Mouse (Mus musculus): Measurements from ENCODE around the gene Lrp11. TPM values are rescaled to one million over a fixed set of nuclear protein-coding genes. Genes with fewer than 3 reads are reported as not detected.
A peak's percentile ranks its signal among the peaks of the same experiment; 100 is the strongest.

Lrp11 gene
- polyA plus RNA-seq, 1 experiment from 2014 or later, result 5.2 TPM

GRCm38 (mm10) chr10:7664889-7665288, 75.3 kb downstream of the Lrp11 start:
- Histone ChIP-seq H3K4me1 (ENCODE audit: control insufficient read depth, insufficient read depth, low read length) (no peaks in the 10 kb centered on the region; the same call in 1 of the 2 replicates), H3K9ac (replicated peaks; ENCODE audit: low read depth, low read length) (no peak overlapping the region)
- 91% methylated on average over 1 of the region's 1 CpGs for WGBS

GRCm38 (mm10) chr10:7667342-7667802, 77.8 kb downstream of the Lrp11 start, which contains the start of gene Nup43:
Gene Nup43, plus strand, starts transcription at chr10:7667503.
- peak within 1 kb of the TSS; percentile 51 for H3K4me2 ChIP-seq (replicated peaks; ENCODE audit: low read depth, low read length)
- H3K9me3 ChIP-seq (ENCODE audit: control insufficient read depth, low read depth, low read length), result no peaks in the 10 kb centered on the region
- H3K9ac ChIP-seq (replicated peaks; ENCODE audit: low read depth, low read length), result peak within 1 kb of the TSS; percentile 43
- H3K4me1 ChIP-seq (ENCODE audit: control insufficient read depth, insufficient read depth, low read length), result no peaks in the 10 kb centered on the region; the same call in 1 of the 2 replicates
- H3K27me3 ChIP-seq (ENCODE audit: control insufficient read depth, insufficient read depth, low read length), result no peaks in the 10 kb centered on the region
- peak within 1 kb of the TSS; percentile 79 for H3K4me3 ChIP-seq (ENCODE audit: low read depth, low read length)
- peaks cover 21% of the 10 kb centered on the region for H3K36me3 ChIP-seq (ENCODE audit: control insufficient read depth, insufficient read depth, low read length)
- WGBS, result 1% methylated on average over 24 of the region's 24 CpGs
- peak; percentile 87 for ATAC-seq (ENCODE audit: insufficient number of reproducible peaks, insufficient read depth, low FRiP score, low read depth)
- H3K27ac ChIP-seq (ENCODE audit: low read length), result peak within 1 kb of the TSS; percentile 59; the same call in 1 of the 2 replicates

More at GRCm38 (mm10) chr10:7664889-7665288, 75.3 kb downstream of the Lrp11 start:
- no peak overlapping the region for H3K4me3 ChIP-seq (ENCODE audit: low read depth, low read length)
- no peak overlapping the region for H3K27ac ChIP-seq (ENCODE audit: low read length)
- H3K4me2 ChIP-seq (replicated peaks; ENCODE audit: low read depth, low read length), result no peak overlapping the region
- H3K9me3 ChIP-seq (ENCODE audit: control insufficient read depth, low read depth, low read length), result no peaks in the 10 kb centered on the region
- peaks cover 5% of the 10 kb centered on the region; the same call in 1 of the 2 replicates for H3K36me3 ChIP-seq (ENCODE audit: control insufficient read depth, insufficient read depth, low read length)
- ATAC-seq (ENCODE audit: insufficient number of reproducible peaks, insufficient read depth, low FRiP score, low read depth), result no peak
- no peaks in the 10 kb centered on the region for H3K27me3 ChIP-seq (ENCODE audit: control insufficient read depth, insufficient read depth, low read length)

- no peaks in the 10 kb centered on the region for H3K4me1 ChIP-seq (ENCODE audit: control insufficient read depth, insufficient read depth, low read length)
- no peak for ATAC-seq (ENCODE audit: insufficient number of reproducible peaks, insufficient read depth, low FRiP score, low read depth)
- H3K27me3 ChIP-seq (ENCODE audit: control insufficient read depth, insufficient read depth, low read length), result no peaks in the 10 kb centered on the region
Observed at GRCm38 (mm10) chr10:7673673-7674072, 84.1 kb downstream of the Lrp11 start.

More at GRCm38 (mm10) chr10:7673673-7674072, 84.1 kb downstream of the Lrp11 start:
- Histone ChIP-seq H3K9me3 (ENCODE audit: control insufficient read depth, low read depth, low read length) (no peaks in the 10 kb centered on the region), H3K4me3 (ENCODE audit: low read depth, low read length) (no peak overlapping the region), H3K36me3 (ENCODE audit: control insufficient read depth, insufficient read depth, low read length) (peaks cover 53% of the 10 kb centered on the region), H3K4me2 (replicated peaks; ENCODE audit: low read depth, low read length) (no peak overlapping the region), H3K27ac (ENCODE audit: low read length) (no peak overlapping the region), H3K9ac (replicated peaks; ENCODE audit: low read depth, low read length) (no peak overlapping the region)
- WGBS, result 68% methylated on average over 1 of the region's 1 CpGs

Other genes with a start within 250 kb of the Lrp11 start
- gene Ulbp1, start 116.2 kb upstream of the Lrp11 start, polyA plus RNA-seq (2014; fragmentation: Nextera tagmentation; extraction: Ambion mirVana), result 2.2 and 5.2 TPM in 2 replicates
- gene Nup43, start 77.7 kb downstream of the Lrp11 start, polyA plus RNA-seq (2014; fragmentation: Nextera tagmentation; extraction: Ambion mirVana), result 46.7 and 53.3 TPM in 2 replicates
- 103 and 114 TPM in 2 replicates for gene Pcmt1, start 91.3 kb downstream of the Lrp11 start, polyA plus RNA-seq (2014; fragmentation: Nextera tagmentation; extraction: Ambion mirVana)
- 16.8 and 19.5 TPM in 2 replicates for gene Lats1, start 91.4 kb downstream of the Lrp11 start, polyA plus RNA-seq (2014; fragmentation: Nextera tagmentation; extraction: Ambion mirVana)
- gene Katna1, start 136.2 kb downstream of the Lrp11 start, polyA plus RNA-seq (2014; fragmentation: Nextera tagmentation; extraction: Ambion mirVana), result 59.0 and 61.6 TPM in 2 replicates
- gene Ginm1, start 203.0 kb downstream of the Lrp11 start, polyA plus RNA-seq (2014; fragmentation: Nextera tagmentation; extraction: Ambion mirVana), result 81.0 and 85.4 TPM in 2 replicates
- 43.5 and 44.0 TPM in 2 replicates for gene Ppil4, start 203.1 kb downstream of the Lrp11 start, polyA plus RNA-seq (2014; fragmentation: Nextera tagmentation; extraction: Ambion mirVana)
- 0.17 TPM in 1 of 2 replicates, not detected in the other for gene Zc3h12d, start 242.7 kb downstream of the Lrp11 start, polyA plus RNA-seq (2014; fragmentation: Nextera tagmentation; extraction: Ambion mirVana)